Mouse (Mus musculus): ENCODE measurements around the gene Rps17.

DNA sequence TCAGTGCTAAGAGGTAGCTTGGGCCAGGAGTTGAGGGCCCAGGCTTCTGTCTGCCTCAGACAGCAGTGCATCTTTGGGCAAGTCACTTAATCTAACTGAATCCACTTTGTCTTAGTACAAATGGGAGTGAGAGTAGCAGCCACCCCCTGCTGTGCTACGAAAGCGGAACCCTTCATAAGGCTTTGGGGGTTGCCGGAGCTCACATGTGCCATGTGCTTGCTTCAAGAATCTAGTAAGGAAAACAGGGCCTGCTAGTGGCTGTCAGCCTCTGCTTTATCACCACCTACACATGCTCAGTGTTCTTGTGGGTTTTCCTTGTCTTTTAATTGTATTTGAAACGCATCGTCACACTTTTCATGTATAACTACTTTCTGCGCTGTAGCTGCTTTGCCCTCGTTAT is 43.7 kb downstream of the Rps17 start:
- TF ChIP-seq POLR2A (IDR thresholded peaks at IDR 0.05; ENCODE audit: low read depth, low read length) (no peak), CTCF (IDR thresholded peaks at IDR 0.05; ENCODE audit: extremely low read depth, insufficient read depth, insufficient read length, insufficient replicate concordance) (no peak)

Measured in spleen, adult 2 months (tissue).